Mouse (Mus musculus) midbrain, embryonic 15.5 days (tissue): ENCODE measurements around the gene Abhd10. TPM values are rescaled to one million over a fixed set of nuclear protein-coding genes. Genes with fewer than 3 reads are reported as not detected.
A peak's percentile ranks its signal among the peaks of the same experiment; 100 is the strongest.

Experiments
- ATAC-seq: fragments of 200-750 bp; cut with Nextera tagmentation; replicated peaks from 2 replicates; pipeline ENCODE4 v1.8.0; 2017; ENCODE audit warnings: moderate TSS enrichment
- H3K27ac ChIP-seq: fragments of 300-500 bp; sonication (generic); 2 replicates; pipeline ENCODE4 v1.5.1; 2015; ENCODE audit warnings: mild to moderate bottlenecking, inconsistent platforms
- H3K27me3 ChIP-seq: fragments of 300-500 bp; sonication (generic); replicated peaks from 2 replicates; pipeline ENCODE4 v1.6.1; 2015; ENCODE audit warnings: inconsistent platforms
- H3K36me3 ChIP-seq: fragments of 300-500 bp; sonication (generic); replicated peaks from 2 replicates; pipeline ENCODE4 v1.6.1; 2015; ENCODE audit warnings: inconsistent platforms
- H3K4me1 ChIP-seq: fragments of 300-500 bp; sonication (generic); 2 replicates; pipeline ENCODE4 v1.6.1; 2015; ENCODE audit warnings: inconsistent platforms
- H3K4me2 ChIP-seq: fragments of 300-500 bp; sonication (generic); 2 replicates; pipeline ENCODE4 v1.6.1; 2015; ENCODE audit warnings: inconsistent platforms, mild to moderate bottlenecking, moderate library complexity
- H3K4me3 ChIP-seq: fragments of 300-500 bp; sonication (generic); 2 replicates; pipeline ENCODE4 v1.5.1; 2015; ENCODE audit warnings: mild to moderate bottlenecking, inconsistent platforms
- H3K9ac ChIP-seq: fragments of 300-500 bp; sonication (generic); 2 replicates; pipeline ENCODE4 v1.6.1; 2015; ENCODE audit warnings: mild to moderate bottlenecking, inconsistent platforms
- H3K9me3 ChIP-seq: fragments of 300-500 bp; sonication (generic); 2 replicates; pipeline ENCODE4 v1.6.1; 2016; ENCODE audit warnings: inconsistent platforms
- WGBS: fragments of 180-500 bp; shearing (Covaris S2); methylation state at CpG from one replicate; pipeline ENCODE4 v1.1.7; 2015; ENCODE audit warnings: mixed read lengths; 5-methylcytosine and 5-hydroxymethylcytosine counted together
- polyA plus RNA-seq: library from polyadenylated mRNA; unstranded; fragments of >200 nt; fragmentation: Nextera tagmentation; extraction: Ambion mirVana; gene quantifications from 2 replicates; pipeline ENCODE4 v1.2.1, GENCODE M21; 2015

Gene Abhd10
- polyA plus RNA-seq, 1 experiment from 2014 or later: 42.0 TPM

DNA sequence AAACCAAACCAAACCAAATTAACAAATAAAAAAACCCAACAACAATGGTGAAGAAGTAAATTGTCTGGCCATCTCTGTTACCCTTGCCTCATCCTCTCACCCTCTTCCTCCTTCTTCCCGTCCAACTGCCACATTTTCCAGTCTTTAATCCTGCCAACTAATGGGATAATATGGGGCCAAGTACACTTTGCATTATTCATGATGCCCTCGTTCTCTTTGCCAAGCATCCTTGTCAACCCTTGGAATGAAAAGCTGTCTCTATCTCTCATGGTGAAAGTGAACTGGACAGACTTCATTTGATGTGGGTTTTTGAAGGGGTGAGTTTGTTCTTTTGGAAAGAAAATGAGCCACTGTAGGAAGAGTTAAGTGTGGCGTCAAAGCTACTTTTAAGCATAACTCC, 49.9 kb downstream of the Abhd10 start:
- no peaks in the 10 kb centered on the region for H3K36me3 ChIP-seq
- no peak for ATAC-seq
- WGBS: 20% methylated on average over 3 of the region's 3 CpGs

DNA sequence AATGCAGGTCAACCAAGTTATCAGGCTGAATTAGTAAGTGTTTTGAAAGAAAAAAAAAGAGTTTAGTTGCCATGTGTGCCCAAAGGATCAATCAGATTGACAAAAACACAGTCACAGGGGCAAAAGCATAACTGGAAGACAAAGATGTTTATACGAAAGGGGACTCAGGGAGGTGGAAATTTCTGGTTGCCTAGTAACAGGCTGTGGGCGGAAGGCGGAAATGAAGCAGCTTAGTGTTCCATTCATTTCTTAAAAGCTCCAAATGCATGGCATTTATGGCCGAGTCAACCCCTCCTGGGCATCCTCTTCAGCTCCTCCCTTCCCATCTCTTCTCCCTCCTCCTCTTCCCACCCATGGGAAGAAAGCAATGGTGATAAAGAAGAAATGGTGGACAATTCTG, 52.6 kb downstream of the Abhd10 start:
- no peaks in the 10 kb centered on the region for H3K9me3 ChIP-seq
- 4% methylated on average over 4 of the region's 4 CpGs for WGBS
- ATAC-seq: peak; percentile 83
- no peak overlapping the region for H3K9ac ChIP-seq
- no peaks in the 10 kb centered on the region for H3K36me3 ChIP-seq
- no peak overlapping the region for H3K4me3 ChIP-seq
- peak overlapping the region; percentile 71 for H3K27ac ChIP-seq
- H3K4me2 ChIP-seq: 0 out of 2 replicates have a peak overlapping the region, but pooled peaks have one; percentile 10
- peaks cover 9% of the 10 kb centered on the region for H3K4me1 ChIP-seq
- H3K27me3 ChIP-seq: no peaks in the 10 kb centered on the region

More for the DNA sequence above, 49.9 kb downstream of the Abhd10 start:
- Histone ChIP-seq H3K4me2 (no peak overlapping the region), H3K9me3 (no peaks in the 10 kb centered on the region), H3K4me3 (no peak overlapping the region), H3K27me3 (no peaks in the 10 kb centered on the region), H3K9ac (no peak overlapping the region), H3K27ac (no peak overlapping the region), H3K4me1 (peaks cover 14% of the 10 kb centered on the region)

DNA sequence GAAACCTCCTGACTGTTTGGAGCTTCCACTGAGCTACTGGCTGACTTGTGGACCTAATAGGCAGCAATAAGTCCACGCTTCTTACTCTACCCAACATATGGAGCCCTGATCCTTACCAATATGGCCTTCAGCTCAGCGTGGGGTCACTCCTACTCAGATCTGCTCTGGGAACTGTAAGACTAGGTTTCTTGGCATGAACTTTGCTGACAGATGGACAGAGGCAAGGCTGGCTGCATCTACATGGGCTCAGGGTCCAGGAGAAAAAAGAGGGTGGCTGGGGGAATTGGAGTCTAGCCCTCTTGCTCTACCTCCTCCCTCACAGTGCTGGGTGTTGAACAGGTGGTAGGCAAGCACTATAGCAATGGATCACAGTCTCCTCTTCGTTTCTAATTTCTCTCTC, 55.9 kb downstream of the Abhd10 start:
- WGBS: 85% methylated on average over 3 of the region's 3 CpGs
- H3K4me2 ChIP-seq: no peak overlapping the region
- no peaks in the 10 kb centered on the region for H3K27me3 ChIP-seq
- no peak overlapping the region for H3K27ac ChIP-seq
- H3K9me3 ChIP-seq: no peaks in the 10 kb centered on the region
- peaks cover 9% of the 10 kb centered on the region for H3K4me1 ChIP-seq
- no peaks in the 10 kb centered on the region for H3K36me3 ChIP-seq
- H3K4me3 ChIP-seq: no peak overlapping the region
- no peak overlapping the region for H3K9ac ChIP-seq
- ATAC-seq: no peak

DNA sequence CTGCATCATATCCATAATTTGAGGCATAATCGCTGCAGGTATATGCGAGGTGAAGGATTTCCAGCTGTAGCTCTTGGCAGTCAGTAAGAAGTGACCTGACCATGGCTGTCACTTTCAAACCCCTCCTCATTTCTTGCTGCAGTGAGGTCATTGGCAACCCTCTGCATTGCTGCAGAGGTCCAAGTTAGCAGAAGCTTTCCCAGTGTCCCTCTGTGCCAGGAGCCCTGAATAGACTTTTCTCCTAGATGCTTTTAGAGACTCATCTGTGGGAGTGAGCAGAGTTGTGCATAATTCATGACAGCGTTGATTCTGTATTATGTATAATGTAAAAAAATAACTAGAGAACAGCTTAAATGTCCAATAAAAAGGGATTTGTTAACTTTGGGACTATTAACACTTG, 57.5 kb downstream of the Abhd10 start:
- no peak for ATAC-seq
- no peaks in the 10 kb centered on the region for H3K27me3 ChIP-seq
- H3K9ac ChIP-seq: no peak overlapping the region

DNA sequence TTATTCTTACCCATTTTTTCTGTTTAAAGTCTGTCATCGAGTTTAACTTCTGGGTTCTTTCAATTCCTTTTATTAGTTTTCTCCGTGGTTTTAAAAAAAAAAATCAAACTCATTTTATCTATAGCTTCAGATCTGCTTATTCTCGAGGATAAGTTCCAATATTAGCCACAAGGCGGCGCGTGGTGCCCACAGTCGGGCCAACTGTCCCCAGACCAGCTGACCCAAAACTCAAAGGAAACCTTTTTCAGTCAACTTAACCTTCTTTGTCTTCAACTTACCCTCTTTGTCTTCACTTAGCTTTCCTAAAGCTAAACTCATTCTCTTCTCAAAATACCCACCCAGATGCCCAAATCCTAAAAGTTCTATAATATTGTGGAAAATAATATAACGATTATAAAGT, 57.9 kb downstream of the Abhd10 start:
- Histone ChIP-seq H3K27me3 (no peaks in the 10 kb centered on the region), H3K36me3 (no peaks in the 10 kb centered on the region), H3K4me1 (no peaks in the 10 kb centered on the region; the same call in 1 of the 2 replicates), H3K27ac (no peak overlapping the region), H3K9ac (no peak overlapping the region), H3K9me3 (no peaks in the 10 kb centered on the region), H3K4me3 (no peak overlapping the region), H3K4me2 (no peak overlapping the region)
- WGBS: 16% methylated on average over 8 of the region's 8 CpGs
- ATAC-seq: no peak; the same call in 1 of the 2 replicates

More for the DNA sequence above, 57.5 kb downstream of the Abhd10 start:
- Histone ChIP-seq H3K4me2 (no peak overlapping the region), H3K36me3 (no peaks in the 10 kb centered on the region), H3K27ac (no peak overlapping the region), H3K4me1 (peaks cover 4% of the 10 kb centered on the region), H3K4me3 (no peak overlapping the region), H3K9me3 (no peaks in the 10 kb centered on the region)
- WGBS: 68% methylated on average over 3 of the region's 3 CpGs

Other genes with a start within 250 kb of the Abhd10 start
- not detected in 2 replicates for gene Gm609, start 250.0 kb downstream of the Abhd10 start, polyA plus RNA-seq
- not detected in 2 replicates for gene Gm17783, start 210.9 kb downstream of the Abhd10 start, polyA plus RNA-seq
- gene Slc9c1, start 207.6 kb downstream of the Abhd10 start, polyA plus RNA-seq: not detected in 2 replicates
- not detected in 2 replicates for gene Gcsam, start 132.6 kb downstream of the Abhd10 start, polyA plus RNA-seq
- gene BC016579, start 88.9 kb downstream of the Abhd10 start, polyA plus RNA-seq: 0.10 TPM in 1 of 2 replicates, not detected in the other
- 0.59 and 0.72 TPM in 2 replicates for gene Tmprss7, start 49.3 kb downstream of the Abhd10 start, polyA plus RNA-seq
- 390 and 409 TPM in 2 replicates for gene Tagln3, start 18.3 kb downstream of the Abhd10 start, polyA plus RNA-seq
- 7.8 and 9.1 TPM in 2 replicates for gene Phldb2, start 210.6 kb upstream of the Abhd10 start, polyA plus RNA-seq